Mouse (Mus musculus): ENCODE results near the gene Casz1. TPM values are rescaled to one million over a fixed set of nuclear protein-coding genes. Genes with fewer than 3 reads are reported as not detected.

Gene Casz1
- total RNA-seq, 2 experiments from 2014 or later = 1.1 to 1.3 TPM

GRCm38 (mm10) chr4:149002441-149003093 lies 198.3 kb downstream of the Casz1 start:
- DNase-seq (ENCODE audit: low spot score in 2 of 2) = no peak

Other genes with a start within 250 kb of the Casz1 start
- 10 to 100 TPM; 57.5 to 58.2 TPM for gene Exosc10, start 246.0 kb upstream of the Casz1 start, total RNA-seq (2021)
- 10 to 100 TPM; 83.5 to 83.8 TPM for gene Srm, start 212.9 kb upstream of the Casz1 start, total RNA-seq (2021)
- 1 to 10 TPM; 2.2 to 2.9 TPM for gene Masp2, start 201.9 kb upstream of the Casz1 start, total RNA-seq (2021)
- 100 to 1,000 TPM; 199 to 221 TPM for gene Tardbp, start 177.4 kb upstream of the Casz1 start, total RNA-seq (2021)
- not detected for gene Gm572, start 161.1 kb upstream of the Casz1 start, total RNA-seq (2021)